Mouse (Mus musculus) cerebellum, adult 2 months (tissue): ENCODE measurements around the gene Hectd4.

Experiments
- CTCF ChIP-seq: fragments of 200-500 bp; IDR thresholded peaks from 2 replicates; pipeline ENCODE4 v1.5.1; 2011; ENCODE audit warnings: low read depth, mild to moderate bottlenecking, control low read depth, low read length, moderate library complexity, borderline replicate concordance; ENCODE audit not compliant: insufficient read depth
- POLR2A ChIP-seq: fragments of 200-500 bp; IDR thresholded peaks from 2 replicates; pipeline ENCODE4 v1.6.1; 2011; ENCODE audit warnings: low read length, control low read depth, borderline replicate concordance; ENCODE audit not compliant: insufficient read depth

DNA sequence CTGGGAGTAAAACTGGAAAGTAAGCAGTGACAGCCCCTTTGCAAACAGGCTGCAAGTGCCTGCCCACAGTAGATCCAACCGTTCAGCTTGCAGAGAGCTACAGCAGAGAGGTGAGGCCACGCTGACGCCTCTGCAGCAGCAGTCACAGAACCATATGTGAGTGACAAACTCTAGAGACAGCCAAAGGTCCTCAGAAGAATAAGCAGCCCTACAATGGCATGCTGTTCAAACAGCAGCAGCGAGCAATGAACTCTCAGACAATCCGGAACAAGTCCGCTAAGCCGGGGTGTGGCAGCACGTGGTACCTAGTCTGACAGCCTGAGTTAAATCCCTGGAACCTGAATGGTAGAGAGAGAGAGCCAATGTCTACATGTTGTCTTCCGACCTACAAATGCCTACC, 30.8 kb upstream of the Hectd4 start:
- TF ChIP-seq CTCF (no peak), POLR2A (no peak)
